Mouse (Mus musculus): ENCODE results near the gene Csnk1g2. TPM values are rescaled to one million over a fixed set of nuclear protein-coding genes. Genes with fewer than 3 reads are reported as not detected.
A peak's percentile ranks its signal among the peaks of the same experiment; 100 is the strongest.
"Not testable (repeated sequence)": the region's sequence is repeated elsewhere in the genome, so short reads cannot be mapped to it uniquely, and the experiment has no call there.

Gene Csnk1g2
- polyA plus RNA-seq, 1 experiment from 2014 or later: 86.9 TPM

DNA sequence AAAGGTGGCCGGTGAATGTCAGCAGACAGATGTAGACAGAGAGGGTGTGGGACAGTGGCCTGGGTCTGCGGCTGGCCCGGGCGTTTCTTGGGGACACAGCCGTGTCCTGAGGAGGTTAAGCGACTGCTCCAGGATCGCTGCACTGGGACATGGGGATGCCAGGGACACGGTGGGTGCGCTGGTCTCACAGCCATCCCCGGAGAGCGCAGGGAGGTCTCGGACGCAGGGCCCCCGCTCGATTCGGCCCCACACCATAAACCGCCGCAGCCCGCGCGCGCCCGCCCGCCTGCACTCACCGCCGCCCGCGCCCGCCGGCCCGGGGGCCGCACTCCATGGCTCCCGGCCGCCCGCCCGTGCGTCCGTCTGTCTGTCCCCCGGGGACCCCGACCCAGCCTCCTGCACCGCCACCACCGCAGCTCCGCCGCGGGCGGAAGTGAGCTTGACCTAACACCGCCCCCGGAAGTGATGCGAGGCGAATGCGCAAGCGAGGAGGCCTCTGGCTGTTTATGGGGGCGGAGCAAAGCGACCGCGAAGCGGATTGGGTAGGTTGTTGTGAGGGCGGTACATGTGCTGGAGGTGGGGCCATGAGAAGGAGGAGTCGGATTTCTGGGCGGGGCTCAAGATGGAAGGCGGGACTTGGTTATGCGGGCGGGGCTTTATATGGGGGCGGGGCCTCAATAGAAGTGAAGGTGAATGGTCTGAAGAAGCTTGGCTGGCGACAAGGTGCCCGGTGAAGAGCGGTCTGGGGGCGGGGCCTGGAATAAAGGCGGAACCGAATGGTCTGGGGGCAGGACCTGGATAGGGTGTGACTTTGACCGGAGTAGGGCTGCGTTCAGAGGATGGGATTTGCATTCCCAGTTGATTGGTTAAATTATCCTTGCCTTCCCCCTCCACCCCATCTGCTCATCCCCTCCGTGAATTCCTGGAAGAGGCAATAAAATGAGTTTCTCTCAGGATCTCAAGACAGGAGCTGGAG is 32.5 kb upstream of the Csnk1g2 start, which contains the start of gene Abhd17a:
TSS of gene Abhd17a (minus strand) at position 463 of the 976 bp plus-strand sequence.
- Histone ChIP-seq H3K27me3 (ENCODE audit: control insufficient read depth, insufficient read depth, low read length) (no peaks in the 10 kb centered on the region), H3K27ac (ENCODE audit: low read depth, low read length) (no peak within 1 kb of the TSS; the same call in 1 of the 2 replicates), H3K4me3 (ENCODE audit: low read depth, low read length) (peak within 1 kb of the TSS; percentile 95), H3K4me2 (peak within 1 kb of the TSS; percentile 97), H3K9me3 (ENCODE audit: control insufficient read depth, low read length) (no peaks in the 10 kb centered on the region), H3K9ac (ENCODE audit: low read length) (peak within 1 kb of the TSS; percentile 89), H3K4me1 (ENCODE audit: control insufficient read depth, insufficient read depth, low read length) (peaks cover 17% of the 10 kb centered on the region), H3K36me3 (ENCODE audit: control insufficient read depth, insufficient read depth, low read length) (no peaks in the 10 kb centered on the region; the same call in 1 of the 2 replicates)
- peak; percentile 99 for DNase-seq (ENCODE audit: low spot score, missing footprints)
- WGBS: under 1% methylated on average over 73 of the region's 73 CpGs
- ATAC-seq (ENCODE audit: low FRiP score): peak; percentile 98

DNA sequence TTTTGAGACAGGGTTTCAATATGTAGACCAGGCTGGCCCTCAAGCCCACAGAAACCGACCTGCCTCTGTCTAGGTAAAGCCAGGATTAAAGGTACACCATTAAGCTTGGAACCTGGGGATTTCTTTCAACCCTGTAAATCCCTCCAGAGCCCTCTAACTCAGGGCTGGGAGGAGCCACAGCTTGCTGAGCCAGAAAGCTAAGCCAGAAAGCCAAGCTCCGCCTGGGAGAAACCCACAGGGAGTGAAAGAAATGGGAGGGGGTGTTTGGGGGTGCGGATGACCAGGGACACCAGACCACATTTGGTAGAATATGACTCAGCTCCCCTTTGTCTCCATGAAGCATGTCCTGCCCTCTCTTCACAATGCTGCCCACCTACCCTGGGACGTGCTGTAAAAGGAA is 26.3 kb upstream of the Csnk1g2 start:
- no peak overlapping the region for H3K4me2 ChIP-seq
- no peaks in the 10 kb centered on the region for H3K9me3 ChIP-seq (ENCODE audit: control insufficient read depth, low read length)
- DNase-seq (ENCODE audit: low spot score, missing footprints) (no peak), ATAC-seq (ENCODE audit: low FRiP score) (no peak)
- H3K36me3 ChIP-seq (ENCODE audit: control insufficient read depth, insufficient read depth, low read length): no peaks in the 10 kb centered on the region
- H3K4me1 ChIP-seq (ENCODE audit: control insufficient read depth, insufficient read depth, low read length): no peaks in the 10 kb centered on the region
- 42% methylated on average over 4 of the region's 4 CpGs for WGBS
- H3K27me3 ChIP-seq (ENCODE audit: control insufficient read depth, insufficient read depth, low read length): no peaks in the 10 kb centered on the region
- H3K9ac ChIP-seq (ENCODE audit: low read length): no peak overlapping the region
- H3K4me3 ChIP-seq (ENCODE audit: low read depth, low read length): no peak overlapping the region
- H3K27ac ChIP-seq (ENCODE audit: low read depth, low read length): no peak overlapping the region

DNA sequence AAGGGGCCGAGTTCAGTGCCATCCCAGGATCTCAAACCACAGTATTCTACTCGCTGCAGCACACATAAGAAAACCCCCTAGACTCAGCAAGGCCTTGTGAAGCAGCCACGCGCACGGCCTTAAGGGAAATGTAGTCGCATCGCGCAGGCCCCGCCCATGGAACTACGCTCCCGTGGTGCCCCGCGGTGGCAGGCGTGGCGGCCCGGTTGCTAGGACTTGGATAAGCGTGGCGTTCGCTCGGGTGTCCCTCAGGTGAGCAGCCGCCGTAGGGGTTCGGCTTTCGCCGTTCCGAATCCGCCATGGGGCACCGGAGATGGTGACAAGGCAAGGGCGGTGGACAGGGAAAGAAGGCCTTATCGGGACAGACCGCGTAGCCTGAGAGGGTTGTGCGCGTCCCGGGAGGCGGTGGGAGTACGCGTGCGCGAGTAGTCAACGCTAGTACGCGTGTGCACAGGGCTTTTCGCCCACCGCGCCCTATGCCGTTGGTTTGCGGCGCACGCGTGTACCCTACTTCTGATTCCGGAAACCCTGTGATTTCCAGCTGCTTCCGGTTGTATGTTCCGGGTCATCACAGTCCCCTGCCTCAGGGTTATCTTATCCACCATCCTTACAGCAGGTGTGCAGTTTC is 19.8 kb upstream of the Csnk1g2 start, which contains the start of the genes Scamp4 and Adat3:
TSS of gene Scamp4 (plus strand) at position 175 of the 628 bp plus-strand sequence.
TSS of gene Adat3 (plus strand) at position 183 of the 628 bp plus-strand sequence.
- H3K27ac ChIP-seq (ENCODE audit: low read depth, low read length): peak within 1 kb of the TSS; percentile 55; the same call in 1 of the 2 replicates
- no peaks in the 10 kb centered on the region for H3K9me3 ChIP-seq (ENCODE audit: control insufficient read depth, low read length)
- H3K4me3 ChIP-seq (ENCODE audit: low read depth, low read length): peak within 1 kb of the TSS; percentile 65
- peak; percentile 99 for DNase-seq (ENCODE audit: low spot score, missing footprints)
- peak within 1 kb of the TSS; percentile 61 for H3K9ac ChIP-seq (ENCODE audit: low read length)
- under 1% methylated on average over 54 of the region's 54 CpGs for WGBS
- peaks cover 14% of the 10 kb centered on the region for H3K4me1 ChIP-seq (ENCODE audit: control insufficient read depth, insufficient read depth, low read length)
- peaks cover 13% of the 10 kb centered on the region for H3K36me3 ChIP-seq (ENCODE audit: control insufficient read depth, insufficient read depth, low read length)
- H3K27me3 ChIP-seq (ENCODE audit: control insufficient read depth, insufficient read depth, low read length): no peaks in the 10 kb centered on the region
- peak within 1 kb of the TSS; percentile 69 for H3K4me2 ChIP-seq
- ATAC-seq (ENCODE audit: low FRiP score): peak; percentile 96

DNA sequence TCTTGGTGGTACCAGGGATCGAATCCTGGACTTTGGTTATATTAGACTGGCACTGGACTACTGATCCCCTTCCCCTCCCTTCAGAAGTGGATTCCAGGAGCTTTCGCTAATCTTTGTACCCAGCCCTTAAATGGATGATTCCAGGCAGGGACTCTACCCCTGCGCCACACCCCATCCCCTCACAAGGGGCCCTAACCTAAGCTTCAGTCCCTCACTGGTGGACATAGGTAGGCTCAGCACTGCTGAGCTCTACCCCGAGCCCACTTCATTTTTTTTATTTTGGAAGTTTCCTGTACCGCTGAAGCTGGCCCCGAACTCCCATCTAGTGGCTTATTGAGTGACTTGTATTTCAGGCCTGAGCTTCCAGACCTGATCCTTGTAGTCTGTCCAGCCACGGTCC is 19.3 kb upstream of the Csnk1g2 start:
- DNase-seq (ENCODE audit: low spot score, missing footprints) (no peak), ATAC-seq (ENCODE audit: low FRiP score) (0 out of 2 replicates have a peak, but pooled peaks have one; percentile 4)
- Histone ChIP-seq H3K4me2 (peak overlapping the region; percentile 69), H3K36me3 (ENCODE audit: control insufficient read depth, insufficient read depth, low read length) (peaks cover 15% of the 10 kb centered on the region), H3K9me3 (ENCODE audit: control insufficient read depth, low read length) (no peaks in the 10 kb centered on the region), H3K27ac (ENCODE audit: low read depth, low read length) (peak overlapping the region; percentile 55; the same call in 1 of the 2 replicates), H3K27me3 (ENCODE audit: control insufficient read depth, insufficient read depth, low read length) (no peaks in the 10 kb centered on the region), H3K9ac (ENCODE audit: low read length) (peak overlapping the region; percentile 61), H3K4me1 (ENCODE audit: control insufficient read depth, insufficient read depth, low read length) (peaks cover 14% of the 10 kb centered on the region), H3K4me3 (ENCODE audit: low read depth, low read length) (peak overlapping the region; percentile 65)
- 35% methylated on average over 7 of the region's 7 CpGs for WGBS

DNA sequence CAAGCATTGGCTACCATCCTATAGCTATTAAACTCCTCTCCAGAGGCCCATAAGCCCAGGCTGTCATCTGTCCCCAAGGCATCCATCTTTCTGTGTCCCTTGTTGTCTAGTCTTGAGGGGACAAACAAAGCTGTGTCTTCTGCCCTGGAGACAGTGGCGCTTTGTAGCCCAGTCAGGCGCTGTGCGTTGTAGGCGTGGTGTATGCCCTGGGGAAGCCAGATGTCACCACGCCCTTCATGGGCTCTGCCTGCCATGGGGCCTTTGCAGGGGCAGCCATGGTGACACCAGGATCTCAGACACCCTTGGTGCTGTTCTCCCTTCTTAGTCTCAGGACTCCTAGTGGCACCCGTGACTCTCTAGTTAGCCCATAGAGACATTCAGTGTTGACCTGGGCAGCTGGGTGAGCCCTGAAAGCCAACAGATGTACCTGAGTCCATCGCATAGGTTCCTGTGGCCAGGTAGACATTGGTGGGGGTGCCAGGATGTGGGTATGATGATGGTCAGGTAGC is 18.6 kb upstream of the Csnk1g2 start:
- 88% methylated on average over 7 of the region's 7 CpGs for WGBS
- Histone ChIP-seq H3K27ac (ENCODE audit: low read depth, low read length) (no peak overlapping the region), H3K4me3 (ENCODE audit: low read depth, low read length) (peak overlapping the region; percentile 65), H3K9ac (ENCODE audit: low read length) (peak overlapping the region; percentile 61), H3K4me2 (peak overlapping the region; percentile 69), H3K36me3 (ENCODE audit: control insufficient read depth, insufficient read depth, low read length) (peaks cover 17% of the 10 kb centered on the region), H3K9me3 (ENCODE audit: control insufficient read depth, low read length) (no peaks in the 10 kb centered on the region), H3K4me1 (ENCODE audit: control insufficient read depth, insufficient read depth, low read length) (peaks cover 14% of the 10 kb centered on the region), H3K27me3 (ENCODE audit: control insufficient read depth, insufficient read depth, low read length) (no peaks in the 10 kb centered on the region)
- no peak for DNase-seq (ENCODE audit: low spot score, missing footprints)
- ATAC-seq (ENCODE audit: low FRiP score): no peak

DNA sequence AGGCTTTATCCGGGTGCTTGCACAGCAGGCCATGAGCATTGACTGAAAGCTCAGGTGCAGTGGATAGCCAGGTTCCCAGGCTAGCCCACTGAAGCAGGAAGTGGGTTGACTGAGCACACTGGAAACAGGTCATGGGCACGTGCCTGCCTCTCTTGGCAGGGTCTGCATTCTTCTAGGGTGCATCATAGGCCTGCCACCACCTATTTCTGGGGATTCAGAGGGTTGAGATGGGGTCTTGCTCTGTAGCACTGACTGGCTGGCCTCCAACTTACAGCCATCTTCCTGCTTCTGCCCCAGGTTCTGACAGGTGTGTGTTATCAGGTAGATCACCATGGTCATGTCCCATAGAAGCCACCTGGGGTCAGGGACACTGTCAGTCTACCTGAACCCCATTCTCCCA is 17.6 kb upstream of the Csnk1g2 start:
- Histone ChIP-seq H3K9ac (ENCODE audit: low read length) (no peak overlapping the region), H3K27me3 (ENCODE audit: control insufficient read depth, insufficient read depth, low read length) (no peaks in the 10 kb centered on the region), H3K4me2 (no peak overlapping the region), H3K4me1 (ENCODE audit: control insufficient read depth, insufficient read depth, low read length) (peaks cover 14% of the 10 kb centered on the region), H3K36me3 (ENCODE audit: control insufficient read depth, insufficient read depth, low read length) (peaks cover 17% of the 10 kb centered on the region), H3K27ac (ENCODE audit: low read depth, low read length) (no peak overlapping the region), H3K9me3 (ENCODE audit: control insufficient read depth, low read length) (no peaks in the 10 kb centered on the region), H3K4me3 (ENCODE audit: low read depth, low read length) (no peak overlapping the region)
- whole genome bisulfite sequencing: 74% methylated on average over 2 of the region's 2 CpGs
- DNase-seq (ENCODE audit: low spot score, missing footprints) (peak; percentile 61), ATAC-seq (ENCODE audit: low FRiP score) (no peak)

DNA sequence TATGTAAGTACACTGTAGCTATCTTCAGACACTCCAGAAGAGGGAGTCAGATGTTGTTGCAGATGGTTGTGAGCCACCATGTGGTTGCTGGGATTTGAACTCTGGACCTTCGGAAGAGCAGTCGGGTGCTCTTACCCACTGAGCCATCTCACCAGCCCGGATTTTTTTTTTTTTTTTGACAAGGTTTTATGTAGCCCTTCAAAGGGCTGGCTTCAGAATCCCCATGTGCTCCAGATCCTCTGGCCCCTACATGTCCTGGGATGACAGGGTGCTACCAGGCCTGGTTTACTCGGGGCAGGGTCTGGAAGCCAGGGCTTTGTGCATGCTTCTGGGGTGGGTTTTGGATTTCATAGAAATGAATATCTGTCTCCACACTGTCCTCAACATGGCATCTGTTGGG is 16.9 kb upstream of the Csnk1g2 start, which contains the start of gene Gm49322:
TSS of gene Gm49322 (plus strand) at position 301 of the 400 bp plus-strand sequence.
- H3K27me3 ChIP-seq (ENCODE audit: control insufficient read depth, insufficient read depth, low read length); H3K4me2 ChIP-seq; H3K9ac ChIP-seq (ENCODE audit: low read length); H3K4me3 ChIP-seq (ENCODE audit: low read depth, low read length); DNase-seq (ENCODE audit: low spot score, missing footprints); ATAC-seq (ENCODE audit: low FRiP score); H3K9me3 ChIP-seq (ENCODE audit: control insufficient read depth, low read length); H3K27ac ChIP-seq (ENCODE audit: low read depth, low read length): not testable (repeated sequence)
- 63% methylated on average over 2 of the region's 4 CpGs for WGBS
- Histone ChIP-seq H3K4me1 (ENCODE audit: control insufficient read depth, insufficient read depth, low read length) (peaks cover 14% of the 10 kb centered on the region), H3K36me3 (ENCODE audit: control insufficient read depth, insufficient read depth, low read length) (peaks cover 17% of the 10 kb centered on the region)

DNA sequence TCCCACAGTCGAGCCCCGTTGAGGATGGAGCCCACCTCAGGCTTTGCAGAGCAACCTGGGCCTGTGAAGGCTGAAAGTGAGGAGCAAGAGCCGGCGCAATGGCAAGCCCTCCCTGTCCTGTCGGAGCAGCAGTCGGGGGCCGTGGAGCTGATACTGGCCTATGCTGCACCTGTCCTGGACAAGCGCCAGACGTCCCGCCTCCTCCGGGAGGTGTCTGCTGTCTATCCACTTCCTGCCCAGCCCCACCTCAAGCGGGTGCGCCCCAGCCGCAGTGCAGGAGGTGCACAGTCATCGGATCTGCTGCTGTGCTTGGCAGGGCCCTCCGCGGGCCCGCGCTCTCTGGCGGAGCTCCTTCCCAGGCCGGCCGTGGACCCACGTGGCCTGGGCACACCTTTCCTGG is 16.3 kb upstream of the Csnk1g2 start:
- H3K27ac ChIP-seq (ENCODE audit: low read depth, low read length): no peak overlapping the region
- H3K27me3 ChIP-seq (ENCODE audit: control insufficient read depth, insufficient read depth, low read length): no peaks in the 10 kb centered on the region
- peaks cover 17% of the 10 kb centered on the region for H3K36me3 ChIP-seq (ENCODE audit: control insufficient read depth, insufficient read depth, low read length)
- no peak overlapping the region for H3K9ac ChIP-seq (ENCODE audit: low read length)
- peaks cover 14% of the 10 kb centered on the region for H3K4me1 ChIP-seq (ENCODE audit: control insufficient read depth, insufficient read depth, low read length)
- H3K9me3 ChIP-seq (ENCODE audit: control insufficient read depth, low read length): no peaks in the 10 kb centered on the region
- WGBS: 93% methylated on average over 23 of the region's 23 CpGs
- H3K4me3 ChIP-seq (ENCODE audit: low read depth, low read length): no peak overlapping the region
- peak; percentile 33 for DNase-seq (ENCODE audit: low spot score, missing footprints)
- no peak overlapping the region for H3K4me2 ChIP-seq
- ATAC-seq (ENCODE audit: low FRiP score): no peak
